Mouse (Mus musculus): ENCODE data around the gene Plin2. TPM values are rescaled to one million over a fixed set of nuclear protein-coding genes. Genes with fewer than 3 reads are reported as not detected.

Gene Plin2
- polyA plus RNA-seq, 1 experiment from 2014 or later = 41.3 TPM

- Histone ChIP-seq H3K9ac (replicated peaks; ENCODE audit: low read length) (no peak overlapping the region), H3K36me3 (ENCODE audit: control insufficient read depth, insufficient read depth, low read length) (no peaks in the 10 kb centered on the region), H3K4me1 (ENCODE audit: control insufficient read depth, insufficient read depth, low read length) (no peaks in the 10 kb centered on the region), H3K4me2 (ENCODE audit: low read length) (no peak overlapping the region), H3K27ac (replicated peaks; ENCODE audit: low read depth, low read length) (no peak overlapping the region), H3K27me3 (ENCODE audit: control insufficient read depth, insufficient read depth, low read length) (no peaks in the 10 kb centered on the region), H3K4me3 (replicated peaks; ENCODE audit: low read depth, low read length) (no peak overlapping the region), H3K9me3 (ENCODE audit: control insufficient read depth, low read length) (no peaks in the 10 kb centered on the region)
- 79% methylated on average over 2 of the region's 2 CpGs for WGBS
- DNase-seq (no peak), ATAC-seq (ENCODE audit: low FRiP score, low TSS enrichment) (no peak)
Observed at GRCm38 (mm10) chr4:86686009-86686366, 16.1 kb upstream of the Plin2 start.

- Histone ChIP-seq H3K9me3 (ENCODE audit: control insufficient read depth, low read length) (no peaks in the 10 kb centered on the region), H3K4me2 (ENCODE audit: low read length) (no peak overlapping the region), H3K9ac (replicated peaks; ENCODE audit: low read length) (no peak overlapping the region), H3K27ac (replicated peaks; ENCODE audit: low read depth, low read length) (no peak overlapping the region), H3K4me3 (replicated peaks; ENCODE audit: low read depth, low read length) (no peak overlapping the region), H3K36me3 (ENCODE audit: control insufficient read depth, insufficient read depth, low read length) (no peaks in the 10 kb centered on the region), H3K27me3 (ENCODE audit: control insufficient read depth, insufficient read depth, low read length) (no peaks in the 10 kb centered on the region), H3K4me1 (ENCODE audit: control insufficient read depth, insufficient read depth, low read length) (no peaks in the 10 kb centered on the region)
- ATAC-seq (ENCODE audit: low FRiP score, low TSS enrichment) (no peak), DNase-seq (no peak)
- 87% methylated on average over 11 of the region's 11 CpGs for WGBS
Observed at GRCm38 (mm10) chr4:86685231-86686008, 15.6 kb upstream of the Plin2 start.

- ATAC-seq (ENCODE audit: low FRiP score, low TSS enrichment) (no peak), DNase-seq (no peak)
- no peaks in the 10 kb centered on the region for H3K27me3 ChIP-seq (ENCODE audit: control insufficient read depth, insufficient read depth, low read length)
- H3K9me3 ChIP-seq (ENCODE audit: control insufficient read depth, low read length) = no peaks in the 10 kb centered on the region
- no peaks in the 10 kb centered on the region for H3K36me3 ChIP-seq (ENCODE audit: control insufficient read depth, insufficient read depth, low read length)
- no peak overlapping the region for H3K4me2 ChIP-seq (ENCODE audit: low read length)
- WGBS = 90% methylated on average over 6 of the region's 6 CpGs
- H3K9ac ChIP-seq (replicated peaks; ENCODE audit: low read length) = no peak overlapping the region
- no peaks in the 10 kb centered on the region for H3K4me1 ChIP-seq (ENCODE audit: control insufficient read depth, insufficient read depth, low read length)
- H3K27ac ChIP-seq (replicated peaks; ENCODE audit: low read depth, low read length) = no peak overlapping the region
- no peak overlapping the region for H3K4me3 ChIP-seq (replicated peaks; ENCODE audit: low read depth, low read length)
Observed at GRCm38 (mm10) chr4:86684806-86685205, 14.9 kb upstream of the Plin2 start.

GRCm38 (mm10) chr4:86683746-86684145 lies 13.9 kb upstream of the Plin2 start:
- H3K9ac ChIP-seq (replicated peaks; ENCODE audit: low read length) = no peak overlapping the region
- H3K4me3 ChIP-seq (replicated peaks; ENCODE audit: low read depth, low read length) = no peak overlapping the region
- H3K9me3 ChIP-seq (ENCODE audit: control insufficient read depth, low read length) = no peaks in the 10 kb centered on the region
- no peak overlapping the region for H3K27ac ChIP-seq (replicated peaks; ENCODE audit: low read depth, low read length)
- H3K36me3 ChIP-seq (ENCODE audit: control insufficient read depth, insufficient read depth, low read length) = no peaks in the 10 kb centered on the region
- DNase-seq (no peak), ATAC-seq (ENCODE audit: low FRiP score, low TSS enrichment) (no peak)
- H3K4me2 ChIP-seq (ENCODE audit: low read length) = no peak overlapping the region
- no peaks in the 10 kb centered on the region for H3K27me3 ChIP-seq (ENCODE audit: control insufficient read depth, insufficient read depth, low read length)
- H3K4me1 ChIP-seq (ENCODE audit: control insufficient read depth, insufficient read depth, low read length) = no peaks in the 10 kb centered on the region
- 89% methylated on average over 5 of the region's 5 CpGs for WGBS

GRCm38 (mm10) chr4:86683280-86683679 lies 13.4 kb upstream of the Plin2 start:
- no peak overlapping the region for H3K9ac ChIP-seq (replicated peaks; ENCODE audit: low read length)
- no peaks in the 10 kb centered on the region for H3K4me1 ChIP-seq (ENCODE audit: control insufficient read depth, insufficient read depth, low read length)
- no peak for ATAC-seq (ENCODE audit: low FRiP score, low TSS enrichment)
- no peak overlapping the region for H3K4me2 ChIP-seq (ENCODE audit: low read length)
- 94% methylated on average over 5 of the region's 5 CpGs for WGBS
- no peak overlapping the region for H3K27ac ChIP-seq (replicated peaks; ENCODE audit: low read depth, low read length)
- no peak for DNase-seq
- no peak overlapping the region for H3K4me3 ChIP-seq (replicated peaks; ENCODE audit: low read depth, low read length)
- no peaks in the 10 kb centered on the region for H3K27me3 ChIP-seq (ENCODE audit: control insufficient read depth, insufficient read depth, low read length)
- no peaks in the 10 kb centered on the region for H3K36me3 ChIP-seq (ENCODE audit: control insufficient read depth, insufficient read depth, low read length)
- no peaks in the 10 kb centered on the region for H3K9me3 ChIP-seq (ENCODE audit: control insufficient read depth, low read length)

- H3K4me1 ChIP-seq (ENCODE audit: control insufficient read depth, insufficient read depth, low read length) = no peaks in the 10 kb centered on the region
- no peak overlapping the region for H3K4me3 ChIP-seq (replicated peaks; ENCODE audit: low read depth, low read length)
- ATAC-seq (ENCODE audit: low FRiP score, low TSS enrichment) (no peak), DNase-seq (no peak)
- 78% methylated on average over 2 of the region's 2 CpGs for WGBS
- H3K36me3 ChIP-seq (ENCODE audit: control insufficient read depth, insufficient read depth, low read length) = no peaks in the 10 kb centered on the region
- H3K4me2 ChIP-seq (ENCODE audit: low read length) = no peak overlapping the region
- H3K27me3 ChIP-seq (ENCODE audit: control insufficient read depth, insufficient read depth, low read length) = no peaks in the 10 kb centered on the region
- H3K9me3 ChIP-seq (ENCODE audit: control insufficient read depth, low read length) = no peaks in the 10 kb centered on the region
- no peak overlapping the region for H3K27ac ChIP-seq (replicated peaks; ENCODE audit: low read depth, low read length)
- no peak overlapping the region for H3K9ac ChIP-seq (replicated peaks; ENCODE audit: low read length)
Observed at GRCm38 (mm10) chr4:86681846-86682245, 12.0 kb upstream of the Plin2 start.

GRCm38 (mm10) chr4:86681421-86681820 lies 11.6 kb upstream of the Plin2 start:
- ATAC-seq (ENCODE audit: low FRiP score, low TSS enrichment) (no peak), DNase-seq (no peak)
- H3K4me1 ChIP-seq (ENCODE audit: control insufficient read depth, insufficient read depth, low read length) = no peaks in the 10 kb centered on the region
- WGBS = 24% methylated on average over 3 of the region's 3 CpGs
- H3K4me2 ChIP-seq (ENCODE audit: low read length) = no peak overlapping the region
- H3K36me3 ChIP-seq (ENCODE audit: control insufficient read depth, insufficient read depth, low read length) = no peaks in the 10 kb centered on the region
- H3K27ac ChIP-seq (replicated peaks; ENCODE audit: low read depth, low read length) = no peak overlapping the region
- H3K9me3 ChIP-seq (ENCODE audit: control insufficient read depth, low read length) = no peaks in the 10 kb centered on the region
- no peak overlapping the region for H3K4me3 ChIP-seq (replicated peaks; ENCODE audit: low read depth, low read length)
- no peak overlapping the region for H3K9ac ChIP-seq (replicated peaks; ENCODE audit: low read length)
- no peaks in the 10 kb centered on the region for H3K27me3 ChIP-seq (ENCODE audit: control insufficient read depth, insufficient read depth, low read length)

- Histone ChIP-seq H3K9me3 (ENCODE audit: control insufficient read depth, low read length) (no peaks in the 10 kb centered on the region), H3K4me3 (replicated peaks; ENCODE audit: low read depth, low read length) (no peak overlapping the region), H3K27ac (replicated peaks; ENCODE audit: low read depth, low read length) (no peak overlapping the region), H3K4me1 (ENCODE audit: control insufficient read depth, insufficient read depth, low read length) (no peaks in the 10 kb centered on the region), H3K4me2 (ENCODE audit: low read length) (no peak overlapping the region), H3K36me3 (ENCODE audit: control insufficient read depth, insufficient read depth, low read length) (no peaks in the 10 kb centered on the region), H3K27me3 (ENCODE audit: control insufficient read depth, insufficient read depth, low read length) (no peaks in the 10 kb centered on the region), H3K9ac (replicated peaks; ENCODE audit: low read length) (no peak overlapping the region)
- no peak for DNase-seq
- 95% methylated on average over 2 of the region's 2 CpGs for WGBS
- no peak for ATAC-seq (ENCODE audit: low FRiP score, low TSS enrichment)
Observed at GRCm38 (mm10) chr4:86679686-86680085, 9.8 kb upstream of the Plin2 start.

- DNase-seq = no peak
- no peaks in the 10 kb centered on the region for H3K27me3 ChIP-seq (ENCODE audit: control insufficient read depth, insufficient read depth, low read length)
- no peak overlapping the region for H3K27ac ChIP-seq (replicated peaks; ENCODE audit: low read depth, low read length)
- H3K4me2 ChIP-seq (ENCODE audit: low read length) = no peak overlapping the region
- H3K9ac ChIP-seq (replicated peaks; ENCODE audit: low read length) = no peak overlapping the region
- no peak for ATAC-seq (ENCODE audit: low FRiP score, low TSS enrichment)
- no peaks in the 10 kb centered on the region for H3K36me3 ChIP-seq (ENCODE audit: control insufficient read depth, insufficient read depth, low read length)
- no peak overlapping the region for H3K4me3 ChIP-seq (replicated peaks; ENCODE audit: low read depth, low read length)
- no peaks in the 10 kb centered on the region for H3K9me3 ChIP-seq (ENCODE audit: control insufficient read depth, low read length)
- H3K4me1 ChIP-seq (ENCODE audit: control insufficient read depth, insufficient read depth, low read length) = no peaks in the 10 kb centered on the region
Observed at GRCm38 (mm10) chr4:86676756-86677155, 6.9 kb upstream of the Plin2 start.

All from midbrain, embryonic 14.5 days (tissue).